Mouse (Mus musculus) retina, adult 2 months (tissue): ENCODE data around the gene Isy1.
A peak's percentile ranks its signal among the peaks of the same experiment; 100 is the strongest.

ENCODE experiments used
- DNase-seq: peaks from one replicate; pipeline ENCODE4 v3.0.0-alpha.2; 2012; ENCODE audit warnings: low read depth, low spot score

Isy1 gene

GRCm38 (mm10) chr6:87838551-87839197, at the start of gene Isy1:
Isy1 (minus strand) TSS chr6:87838798.
- peak; percentile 94 for DNase-seq

GRCm38 (mm10) chr6:87887594-87888233, 49.1 kb upstream of the Isy1 start, which contains the start of gene Copg1:
Copg1 (plus strand) TSS chr6:87887814.
- peak; percentile 100 for DNase-seq

GRCm38 (mm10) chr6:87886721-87887120, 48.1 kb upstream of the Isy1 start:
- no peak for DNase-seq

- no peak for DNase-seq
Observed at GRCm38 (mm10) chr6:87882816-87883215, 44.2 kb upstream of the Isy1 start.

- DNase-seq: no peak
Observed at GRCm38 (mm10) chr6:87882221-87882620, 43.6 kb upstream of the Isy1 start.

DNA sequence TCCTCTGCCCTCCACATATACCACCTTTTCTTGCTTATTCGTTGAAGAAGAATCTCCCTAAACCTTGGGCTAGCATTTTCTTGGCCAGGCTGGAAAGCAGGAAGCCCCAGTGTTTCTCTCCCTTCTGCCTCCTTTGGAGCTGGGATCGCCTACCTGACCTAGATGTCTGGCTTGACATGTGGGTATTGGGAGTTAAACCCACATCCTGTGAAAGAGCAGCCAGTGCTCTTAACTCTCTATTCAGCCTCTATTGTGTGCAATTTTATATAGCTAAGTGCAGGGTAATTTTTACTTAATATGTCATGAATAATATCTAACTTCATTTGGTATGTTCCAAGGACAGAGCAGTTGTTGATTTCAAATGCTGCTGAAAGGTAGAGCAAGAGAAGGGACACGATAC, 41.0 kb upstream of the Isy1 start:
- no peak for DNase-seq

GRCm38 (mm10) chr6:87879010-87879409, 40.4 kb upstream of the Isy1 start:
- DNase-seq: no peak

DNA sequence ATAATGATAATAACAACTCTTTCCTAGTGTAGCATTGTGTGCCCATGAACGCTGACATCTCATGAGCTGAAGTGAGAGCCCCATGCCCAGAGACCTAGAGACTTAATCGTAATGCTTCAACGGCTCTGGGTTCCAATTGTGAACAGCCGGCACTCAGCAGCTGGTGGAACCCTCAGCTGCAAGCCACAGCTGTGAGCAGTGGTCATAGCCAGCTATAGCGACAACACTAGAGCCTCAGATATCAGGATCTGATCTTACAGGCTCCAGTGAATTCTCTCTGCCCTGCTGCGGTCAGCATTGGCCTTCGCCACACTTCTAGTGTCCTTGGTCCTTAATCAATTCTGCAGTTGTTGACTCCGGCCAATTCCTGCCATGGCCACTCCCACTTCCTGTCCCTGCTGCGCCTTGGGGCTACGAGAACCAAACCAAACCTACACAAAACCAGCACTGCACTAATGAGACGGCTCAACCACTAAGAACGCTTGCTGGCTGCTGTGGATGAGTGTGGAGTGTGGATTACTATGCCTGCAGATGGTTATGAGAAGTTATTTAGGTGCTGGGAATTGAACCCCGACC, 37.6 kb upstream of the Isy1 start:
- no peak for DNase-seq

GRCm38 (mm10) chr6:87875562-87875961, 37.0 kb upstream of the Isy1 start:
- no peak for DNase-seq

GRCm38 (mm10) chr6:87875083-87875482, 36.5 kb upstream of the Isy1 start:
- no peak for DNase-seq

GRCm38 (mm10) chr6:87873963-87874362, 35.4 kb upstream of the Isy1 start:
- DNase-seq: no peak

DNA sequence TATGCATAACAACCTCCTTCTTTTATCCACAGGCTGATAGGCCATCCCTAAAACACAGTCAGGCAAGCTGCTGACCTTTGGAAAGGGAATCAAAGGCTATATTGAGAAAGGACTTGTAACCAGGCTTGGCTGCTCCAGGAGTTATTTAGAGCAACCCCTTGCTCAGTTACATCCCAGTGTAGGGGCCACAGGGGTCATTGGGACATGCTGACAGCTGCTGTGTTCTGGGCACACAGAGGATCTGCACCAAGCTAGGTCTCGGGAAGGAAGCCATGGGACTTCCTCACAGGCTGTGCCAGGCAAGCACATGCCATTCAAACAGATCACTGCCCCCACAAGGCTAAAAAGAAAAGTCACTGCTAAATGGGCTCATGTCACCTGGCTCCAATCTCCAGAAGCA, 34.5 kb upstream of the Isy1 start:
- no peak for DNase-seq

DNA sequence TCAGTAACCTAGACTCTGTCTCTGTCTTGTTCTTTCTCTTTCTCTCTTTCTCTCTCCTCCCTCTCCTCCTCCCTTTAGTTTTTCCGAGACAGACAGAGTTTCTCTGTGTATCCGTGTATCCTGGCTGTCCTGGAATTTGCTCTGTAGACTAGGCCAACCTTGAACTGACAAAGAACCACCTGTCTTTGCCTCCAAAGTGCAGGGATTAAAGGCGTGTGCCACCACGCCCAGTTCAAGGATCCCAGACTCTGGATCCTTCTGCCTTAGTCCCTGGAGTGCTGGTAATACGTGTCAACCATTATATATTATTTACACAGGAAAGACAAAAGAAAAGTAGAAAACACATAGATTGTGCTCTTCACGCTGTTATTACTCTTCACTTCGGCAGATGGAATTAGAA, 32.6 kb upstream of the Isy1 start:
- no peak for DNase-seq

- DNase-seq: no peak
Observed at GRCm38 (mm10) chr6:87870440-87870839, 31.8 kb upstream of the Isy1 start.

DNA sequence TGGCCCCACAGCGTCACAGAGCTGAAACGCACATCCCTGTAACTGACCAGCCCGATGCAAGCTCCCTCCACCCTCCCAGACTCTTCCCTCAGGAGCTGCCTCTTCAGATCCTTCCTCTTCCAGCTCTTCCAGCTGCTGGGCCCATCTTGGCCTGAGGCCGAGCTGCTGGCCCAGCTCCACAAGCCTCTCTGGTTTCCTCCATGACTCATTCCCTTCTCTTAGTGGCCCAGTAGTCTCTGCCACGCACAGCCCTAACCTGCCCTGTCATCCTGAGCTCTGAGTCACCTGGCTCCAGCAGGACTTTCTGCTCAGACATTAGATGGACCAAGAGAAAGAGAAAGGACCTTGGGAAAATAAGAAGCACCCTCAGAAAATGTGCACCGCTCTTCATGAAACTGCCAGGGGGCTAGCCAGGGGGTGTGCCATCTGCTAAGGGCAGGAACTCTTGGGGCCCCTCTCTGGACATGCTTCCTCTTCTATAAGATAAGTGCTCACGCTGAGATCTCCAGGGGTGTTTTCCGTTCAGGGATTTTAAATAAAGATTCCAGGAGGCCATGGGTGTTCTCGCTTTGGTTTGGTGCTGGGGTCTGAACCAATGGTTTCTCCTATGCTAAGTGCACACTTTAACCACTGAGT, 30.4 kb upstream of the Isy1 start:
- DNase-seq: no peak

DNA sequence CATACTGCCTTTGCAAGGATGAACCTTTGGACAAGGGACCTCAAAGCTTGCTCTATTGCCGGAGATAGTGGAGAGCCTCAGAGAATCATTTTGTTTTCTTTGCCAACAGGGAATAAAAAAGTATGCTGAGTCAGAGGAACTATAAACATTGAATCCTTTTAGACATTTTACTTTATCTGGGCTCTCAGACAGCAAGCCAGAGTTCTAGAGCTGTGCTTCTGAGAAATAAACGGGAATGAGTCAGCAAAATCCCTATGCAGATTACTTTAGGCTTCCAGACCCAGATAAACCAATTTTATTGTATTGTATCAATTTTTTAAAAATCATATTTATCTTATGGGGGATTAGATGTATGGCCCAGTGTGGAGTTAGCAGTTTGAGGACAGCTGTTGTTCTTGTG, 28.7 kb upstream of the Isy1 start:
- DNase-seq: no peak

DNA sequence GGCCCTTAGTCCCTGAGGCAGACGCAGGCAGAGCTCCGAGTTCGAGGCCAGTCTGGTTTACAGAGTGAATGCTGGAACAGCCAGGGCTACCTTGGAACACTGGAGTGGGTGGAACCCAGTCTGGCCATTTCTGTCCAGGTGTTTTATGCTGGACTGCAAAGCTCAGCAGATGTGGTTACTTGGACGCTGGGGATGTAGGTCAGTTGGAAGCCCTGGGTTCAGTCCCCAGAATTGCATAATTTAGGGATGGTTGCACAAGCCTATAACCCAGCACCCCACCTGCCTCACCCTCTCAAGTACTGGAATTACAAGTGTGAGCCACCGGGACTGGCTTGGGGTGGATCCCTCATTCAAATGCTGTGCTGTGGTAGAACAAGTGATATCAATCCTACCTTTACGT, 27.6 kb upstream of the Isy1 start:
- no peak for DNase-seq

DNA sequence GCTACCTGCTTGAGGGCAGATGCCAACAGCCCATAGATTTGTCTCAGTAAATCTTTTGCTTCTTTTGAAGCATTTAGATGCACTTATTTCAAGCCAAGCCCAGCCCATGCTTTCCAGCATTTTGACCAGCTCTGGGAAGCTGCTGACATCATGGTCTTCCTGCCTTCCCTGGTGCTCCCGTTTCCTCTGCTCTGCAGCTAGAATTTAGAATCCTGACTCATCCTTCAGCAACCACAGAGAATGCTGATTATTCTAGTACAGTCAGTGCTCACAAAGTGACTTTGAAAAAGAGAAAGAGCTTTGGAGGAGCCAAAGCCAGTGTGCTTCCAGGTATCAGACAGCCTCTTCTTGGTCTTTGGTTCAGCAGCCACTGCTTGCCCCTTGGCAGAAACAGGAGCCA, 18.5 kb upstream of the Isy1 start:
- no peak for DNase-seq

GRCm38 (mm10) chr6:87853446-87853845, 14.8 kb upstream of the Isy1 start:
- no peak for DNase-seq

- no peak for DNase-seq
Observed at GRCm38 (mm10) chr6:87851871-87852270, 13.3 kb upstream of the Isy1 start.

DNA sequence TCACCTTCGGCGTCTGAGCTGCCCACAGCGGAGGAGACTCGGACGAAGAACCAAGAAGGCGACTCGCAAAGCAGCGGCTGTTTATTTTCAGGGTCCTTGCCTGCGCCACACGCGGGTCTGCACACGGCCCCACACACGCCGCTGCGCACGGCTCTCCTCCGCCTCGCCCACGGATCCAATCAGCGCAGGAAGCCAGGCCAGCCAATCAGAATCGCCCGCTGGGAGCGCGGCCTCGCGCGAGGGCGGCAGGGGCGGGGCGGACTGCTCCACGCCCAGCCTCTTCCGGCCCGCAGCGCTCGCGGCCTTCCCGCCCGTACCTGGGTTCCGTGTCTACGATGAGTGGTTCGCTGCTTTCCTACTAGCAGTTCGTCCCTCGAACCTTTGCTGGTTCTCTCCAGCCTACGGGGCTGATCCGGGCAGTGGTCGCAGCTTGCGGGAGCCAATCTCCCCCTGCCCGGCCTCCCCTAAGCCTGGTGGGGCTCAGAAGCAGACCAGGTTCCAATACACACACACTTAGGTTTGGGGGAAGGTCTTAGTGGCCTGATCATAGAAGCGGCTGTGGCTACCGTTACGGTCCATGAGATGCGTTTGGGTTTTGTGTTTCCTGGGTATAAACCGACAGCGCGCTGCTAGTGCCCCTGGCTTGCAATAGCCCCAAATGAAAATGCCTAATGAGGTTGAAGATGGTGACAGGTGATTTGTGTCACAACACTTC, 12.5 kb upstream of the Isy1 start, which contains the start of gene Cnbp:
TSS of gene Cnbp (minus strand) at position 207 of the 715 bp plus-strand sequence.
- peak; percentile 96 for DNase-seq
